Mouse (Mus musculus): ENCODE results near the gene Trim25. TPM values are rescaled to one million over a fixed set of nuclear protein-coding genes. Genes with fewer than 3 reads are reported as not detected.

Gene Trim25
- polyA plus RNA-seq, 1 experiment from 2014 or later, result 23.2 TPM

- Histone ChIP-seq H3K4me2 (ENCODE audit: low read length) (no peak overlapping the region), H3K4me3 (ENCODE audit: low read depth, low read length) (no peak overlapping the region), H3K9me3 (ENCODE audit: control insufficient read depth, low read length) (no peaks in the 10 kb centered on the region), H3K4me1 (replicated peaks; ENCODE audit: control insufficient read depth, insufficient read depth, low read length) (peaks cover 2% of the 10 kb centered on the region; the same call in 1 of the 2 replicates), H3K9ac (ENCODE audit: low read length) (no peak overlapping the region), H3K36me3 (ENCODE audit: control insufficient read depth, insufficient read depth, low read length) (peaks cover 53% of the 10 kb centered on the region), H3K27ac (ENCODE audit: low read depth) (no peak overlapping the region), H3K27me3 (replicated peaks; ENCODE audit: control insufficient read depth, insufficient read depth, low read length) (no peaks in the 10 kb centered on the region)
- WGBS, result 90% methylated on average over 6 of the region's 6 CpGs
- DNase-seq (ENCODE audit: low spot score) (no peak), ATAC-seq (replicated peaks; ENCODE audit: low FRiP score, low TSS enrichment, low read depth) (no peak)
These were observed 52.6 kb downstream of the Trim25 start for GRCm38 (mm10) chr11:89051767-89052166.

- no peaks in the 10 kb centered on the region for H3K27me3 ChIP-seq (replicated peaks; ENCODE audit: control insufficient read depth, insufficient read depth, low read length)
- H3K4me3 ChIP-seq (ENCODE audit: low read depth, low read length), result no peak overlapping the region
- no peak overlapping the region for H3K27ac ChIP-seq (ENCODE audit: low read depth)
- DNase-seq (ENCODE audit: low spot score) (no peak), ATAC-seq (replicated peaks; ENCODE audit: low FRiP score, low TSS enrichment, low read depth) (no peak)
- 68% methylated on average over 13 of the region's 13 CpGs for WGBS
- peaks cover 19% of the 10 kb centered on the region for H3K4me1 ChIP-seq (replicated peaks; ENCODE audit: control insufficient read depth, insufficient read depth, low read length)
- H3K36me3 ChIP-seq (ENCODE audit: control insufficient read depth, insufficient read depth, low read length), result peaks cover 22% of the 10 kb centered on the region
- H3K9me3 ChIP-seq (ENCODE audit: control insufficient read depth, low read length), result no peaks in the 10 kb centered on the region
- no peak overlapping the region for H3K9ac ChIP-seq (ENCODE audit: low read length)
- H3K4me2 ChIP-seq (ENCODE audit: low read length), result no peak overlapping the region
These were observed 56.9 kb downstream of the Trim25 start for GRCm38 (mm10) chr11:89055931-89056690.

GRCm38 (mm10) chr11:89058515-89059270, 59.5 kb downstream of the Trim25 start:
- no peak overlapping the region for H3K27ac ChIP-seq (ENCODE audit: low read depth)
- 67% methylated on average over 11 of the region's 11 CpGs for WGBS
- no peak for DNase-seq (ENCODE audit: low spot score)
- H3K9ac ChIP-seq (ENCODE audit: low read length), result no peak overlapping the region
- no peaks in the 10 kb centered on the region for H3K9me3 ChIP-seq (ENCODE audit: control insufficient read depth, low read length)
- H3K36me3 ChIP-seq (ENCODE audit: control insufficient read depth, insufficient read depth, low read length), result peaks cover 15% of the 10 kb centered on the region; the same call in 1 of the 2 replicates
- H3K4me1 ChIP-seq (replicated peaks; ENCODE audit: control insufficient read depth, insufficient read depth, low read length), result peaks cover 19% of the 10 kb centered on the region
- no peaks in the 10 kb centered on the region for H3K27me3 ChIP-seq (replicated peaks; ENCODE audit: control insufficient read depth, insufficient read depth, low read length)
- H3K4me3 ChIP-seq (ENCODE audit: low read depth, low read length), result 0 out of 2 replicates have a peak overlapping the region, but pooled peaks have one; percentile 85
- peak overlapping the region; percentile 64 for H3K4me2 ChIP-seq (ENCODE audit: low read length)
- no peak for ATAC-seq (replicated peaks; ENCODE audit: low FRiP score, low TSS enrichment, low read depth)

GRCm38 (mm10) chr11:89059919-89060422, 60.8 kb downstream of the Trim25 start:
- peak overlapping the region; percentile 64 for H3K4me2 ChIP-seq (ENCODE audit: low read length)
- peaks cover 4% of the 10 kb centered on the region; the same call in 1 of the 2 replicates for H3K36me3 ChIP-seq (ENCODE audit: control insufficient read depth, insufficient read depth, low read length)
- DNase-seq (ENCODE audit: low spot score) (no peak), ATAC-seq (replicated peaks; ENCODE audit: low FRiP score, low TSS enrichment, low read depth) (peak; percentile 81)
- no peaks in the 10 kb centered on the region for H3K9me3 ChIP-seq (ENCODE audit: control insufficient read depth, low read length)
- WGBS, result under 1% methylated on average over 32 of the region's 33 CpGs
- peak overlapping the region; percentile 71 for H3K9ac ChIP-seq (ENCODE audit: low read length)
- H3K4me3 ChIP-seq (ENCODE audit: low read depth, low read length), result peak overlapping the region; percentile 85
- peaks cover 19% of the 10 kb centered on the region for H3K4me1 ChIP-seq (replicated peaks; ENCODE audit: control insufficient read depth, insufficient read depth, low read length)
- no peaks in the 10 kb centered on the region for H3K27me3 ChIP-seq (replicated peaks; ENCODE audit: control insufficient read depth, insufficient read depth, low read length)
- H3K27ac ChIP-seq (ENCODE audit: low read depth), result peak overlapping the region; percentile 54; the same call in 1 of the 2 replicates

- DNase-seq (ENCODE audit: low spot score) (peak; percentile 95), ATAC-seq (replicated peaks; ENCODE audit: low FRiP score, low TSS enrichment, low read depth) (peak; percentile 93)
- Histone ChIP-seq H3K4me3 (ENCODE audit: low read depth, low read length) (peak overlapping the region; percentile 85), H3K9me3 (ENCODE audit: control insufficient read depth, low read length) (no peaks in the 10 kb centered on the region), H3K4me1 (replicated peaks; ENCODE audit: control insufficient read depth, insufficient read depth, low read length) (peaks cover 19% of the 10 kb centered on the region), H3K27me3 (replicated peaks; ENCODE audit: control insufficient read depth, insufficient read depth, low read length) (no peaks in the 10 kb centered on the region), H3K27ac (ENCODE audit: low read depth) (peak overlapping the region; percentile 54; the same call in 1 of the 2 replicates), H3K9ac (ENCODE audit: low read length) (peak overlapping the region; percentile 71), H3K36me3 (ENCODE audit: control insufficient read depth, insufficient read depth, low read length) (no peaks in the 10 kb centered on the region), H3K4me2 (ENCODE audit: low read length) (peak overlapping the region; percentile 64)
- WGBS, result under 1% methylated on average over 62 of the region's 63 CpGs
These were observed 61.4 kb downstream of the Trim25 start for GRCm38 (mm10) chr11:89060423-89061089.

GRCm38 (mm10) chr11:89061362-89061761, 62.2 kb downstream of the Trim25 start:
- ATAC-seq (replicated peaks; ENCODE audit: low FRiP score, low TSS enrichment, low read depth), result no peak
- no peak for DNase-seq (ENCODE audit: low spot score)

GRCm38 (mm10) chr11:89064312-89064711, 65.1 kb downstream of the Trim25 start:
- Histone ChIP-seq H3K4me1 (replicated peaks; ENCODE audit: control insufficient read depth, insufficient read depth, low read length) (peaks cover 6% of the 10 kb centered on the region), H3K9me3 (ENCODE audit: control insufficient read depth, low read length) (no peaks in the 10 kb centered on the region), H3K27me3 (replicated peaks; ENCODE audit: control insufficient read depth, insufficient read depth, low read length) (no peaks in the 10 kb centered on the region), H3K36me3 (ENCODE audit: control insufficient read depth, insufficient read depth, low read length) (no peaks in the 10 kb centered on the region), H3K9ac (ENCODE audit: low read length) (no peak overlapping the region), H3K4me3 (ENCODE audit: low read depth, low read length) (no peak overlapping the region), H3K4me2 (ENCODE audit: low read length) (no peak overlapping the region), H3K27ac (ENCODE audit: low read depth) (no peak overlapping the region)
- 77% methylated on average over 6 of the region's 6 CpGs for WGBS
- DNase-seq (ENCODE audit: low spot score) (no peak), ATAC-seq (replicated peaks; ENCODE audit: low FRiP score, low TSS enrichment, low read depth) (no peak)

More at GRCm38 (mm10) chr11:89061362-89061761, 62.2 kb downstream of the Trim25 start:
- Histone ChIP-seq H3K4me2 (ENCODE audit: low read length) (no peak overlapping the region), H3K27me3 (replicated peaks; ENCODE audit: control insufficient read depth, insufficient read depth, low read length) (no peaks in the 10 kb centered on the region), H3K9ac (ENCODE audit: low read length) (no peak overlapping the region), H3K4me3 (ENCODE audit: low read depth, low read length) (no peak overlapping the region), H3K27ac (ENCODE audit: low read depth) (no peak overlapping the region), H3K36me3 (ENCODE audit: control insufficient read depth, insufficient read depth, low read length) (no peaks in the 10 kb centered on the region), H3K9me3 (ENCODE audit: control insufficient read depth, low read length) (no peaks in the 10 kb centered on the region), H3K4me1 (replicated peaks; ENCODE audit: control insufficient read depth, insufficient read depth, low read length) (peaks cover 17% of the 10 kb centered on the region)
- 76% methylated on average over 7 of the region's 7 CpGs for WGBS

GRCm38 (mm10) chr11:89065297-89065696, 66.1 kb downstream of the Trim25 start:
- no peak overlapping the region for H3K27ac ChIP-seq (ENCODE audit: low read depth)
- no peaks in the 10 kb centered on the region for H3K36me3 ChIP-seq (ENCODE audit: control insufficient read depth, insufficient read depth, low read length)
- no peak overlapping the region for H3K9ac ChIP-seq (ENCODE audit: low read length)
- no peak overlapping the region for H3K4me3 ChIP-seq (ENCODE audit: low read depth, low read length)
- ATAC-seq (replicated peaks; ENCODE audit: low FRiP score, low TSS enrichment, low read depth), result no peak
- H3K4me1 ChIP-seq (replicated peaks; ENCODE audit: control insufficient read depth, insufficient read depth, low read length), result no peaks in the 10 kb centered on the region
- DNase-seq (ENCODE audit: low spot score), result no peak
- WGBS, result 96% methylated on average over 3 of the region's 3 CpGs
- no peaks in the 10 kb centered on the region for H3K9me3 ChIP-seq (ENCODE audit: control insufficient read depth, low read length)
- no peaks in the 10 kb centered on the region for H3K27me3 ChIP-seq (replicated peaks; ENCODE audit: control insufficient read depth, insufficient read depth, low read length)
- no peak overlapping the region for H3K4me2 ChIP-seq (ENCODE audit: low read length)
